Mouse (Mus musculus) mature B cell (primary cell): Measurements from ENCODE around the gene AA986860.

Experiments
- in situ Hi-C: fragments of 300-500 bp; cut with MboI; formaldehyde crosslinking; loops from 2 replicates; pipeline ENCODE4 v1.14.3; 2019

The AA986860 gene

DNA sequence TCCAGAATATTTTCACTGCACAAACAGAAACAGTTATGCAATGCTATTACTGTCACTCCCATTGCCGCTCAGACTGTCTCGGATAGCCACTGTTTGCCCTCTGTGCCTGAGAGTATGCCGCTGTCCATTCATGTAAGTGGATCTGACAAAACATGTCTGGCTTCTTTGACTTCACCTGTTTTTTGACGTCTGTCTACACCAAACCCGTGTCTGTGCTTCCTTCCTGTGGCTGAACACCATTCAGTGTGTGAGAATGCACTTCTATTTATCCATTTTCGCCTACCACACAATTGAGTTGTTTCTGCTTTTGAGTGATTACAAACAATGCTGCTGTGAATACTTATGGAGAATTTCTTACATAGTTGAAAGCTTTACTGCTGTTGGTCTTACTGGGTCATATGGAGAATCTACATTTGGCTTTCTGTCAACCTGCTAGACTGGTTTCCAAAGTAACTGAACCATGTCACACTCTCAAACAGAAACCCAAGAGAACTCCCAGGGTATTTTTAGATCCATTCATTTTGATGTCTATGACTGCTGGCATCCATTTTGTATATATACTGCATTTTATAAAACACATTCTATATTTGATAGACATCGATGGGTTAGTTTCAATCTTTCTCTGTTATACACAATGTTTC, 44.0 kb downstream of the AA986860 start:
- in situ Hi-C loops, result no loop called here

- in situ Hi-C loops, result no loop called here
Observed at GRCm38 (mm10) chr1:130776645-130777044, 44.9 kb downstream of the AA986860 start.

- in situ Hi-C loops, result no loop called here
Observed at GRCm38 (mm10) chr1:130779867-130780266, 48.1 kb downstream of the AA986860 start.

- in situ Hi-C loops, result no loop called here
Observed at GRCm38 (mm10) chr1:130784054-130784453, 52.3 kb downstream of the AA986860 start.

GRCm38 (mm10) chr1:130787001-130787400, 55.2 kb downstream of the AA986860 start:
- in situ Hi-C loops, result no loop called here

- in situ Hi-C loops, result no loop called here
Observed at GRCm38 (mm10) chr1:130789512-130790451, 58.0 kb downstream of the AA986860 start.
